Mouse (Mus musculus): ENCODE measurements around the gene Stard13. TPM values are rescaled to one million over a fixed set of nuclear protein-coding genes. Genes with fewer than 3 reads are reported as not detected.

The Stard13 gene
- total and polyA plus RNA-seq, 3 experiments = not detected

- Histone ChIP-seq H3K36me3 (ENCODE audit: control insufficient read depth in 1 of 2, insufficient read depth in 2 of 2, low read length in 2 of 2) (no peaks in the 10 kb centered on the region), H3K27me3 (ENCODE audit: control insufficient read depth in 1 of 2, insufficient read depth in 2 of 2, low read length in 2 of 2) (no peaks in the 10 kb centered on the region)
- TF ChIP-seq TBP (IDR thresholded peaks at IDR 0.05; ENCODE audit: low read depth, low read length) = no peak
- no peak for TF ChIP-seq MAFK (IDR thresholded peaks at IDR 0.05; ENCODE audit: borderline replicate concordance, low read depth, low read length)
- TF ChIP-seq KAT2A (conservative IDR thresholded peaks at IDR 0.05; ENCODE audit: low read depth, low read length) = no peak
- no peak for TF ChIP-seq ZC3H11A (IDR thresholded peaks at IDR 0.05; ENCODE audit: low read depth, low read length)
- TF ChIP-seq ZKSCAN1 (IDR thresholded peaks at IDR 0.05; ENCODE audit: low read depth, low read length) = no peak
- no peak for TF ChIP-seq TCF12 (IDR thresholded peaks at IDR 0.05; ENCODE audit: low read depth, low read length)
- TF ChIP-seq ELF1 (IDR thresholded peaks at IDR 0.05; ENCODE audit: low read depth, low read length) = no peak
- no peak for TF ChIP-seq BHLHE40 (IDR thresholded peaks at IDR 0.05; ENCODE audit: borderline replicate concordance, low read depth, low read length)
- no peak for TF ChIP-seq SMC3 (IDR thresholded peaks at IDR 0.05; ENCODE audit: low read depth, low read length)
- TF ChIP-seq RAD21 (IDR thresholded peaks at IDR 0.05; ENCODE audit: low read depth, low read length) = no peak
- no peak for TF ChIP-seq MAZ (IDR thresholded peaks at IDR 0.05; ENCODE audit: low read depth, low read length)
- no peak for TF ChIP-seq MAX (IDR thresholded peaks at IDR 0.05; ENCODE audit: low read length)
- TF ChIP-seq MEF2A (IDR thresholded peaks at IDR 0.05; ENCODE audit: extremely low read depth, insufficient replicate concordance, low read depth, low read length, poor library complexity, severe bottlenecking) = no peak
- TF ChIP-seq JUND (IDR thresholded peaks at IDR 0.05; ENCODE audit: low read depth, low read length) = no peak
Measured at GRCm38 (mm10) chr5:151193885-151194520, 39.6 kb downstream of the Stard13 start.

GRCm38 (mm10) chr5:151192266-151192665 lies 41.4 kb downstream of the Stard13 start:
- TF ChIP-seq ETS1 (IDR thresholded peaks at IDR 0.05; ENCODE audit: low read depth, low read length) = no peak
- no peak for TF ChIP-seq GABPA (IDR thresholded peaks at IDR 0.05; ENCODE audit: low read depth, low read length)
- no peak for TF ChIP-seq ZKSCAN1 (IDR thresholded peaks at IDR 0.05; ENCODE audit: low read depth, low read length)
- TF ChIP-seq NRF1 (IDR thresholded peaks at IDR 0.05; ENCODE audit: insufficient read depth, low read depth, low read length, poor library complexity, severe bottlenecking) = no peak
- TF ChIP-seq POLR2A (IDR thresholded peaks at IDR 0.05; ENCODE audit: control insufficient read depth in 1 of 2, insufficient read depth in 1 of 2, low read depth in 1 of 2, low read length in 2 of 2, poor library complexity in 1 of 2) = no peak
- TF ChIP-seq MYC (IDR thresholded peaks at IDR 0.05; ENCODE audit: low read depth, low read length) = no peak
- no peak for TF ChIP-seq MAZ (IDR thresholded peaks at IDR 0.05; ENCODE audit: low read depth, low read length)
- TF ChIP-seq RCOR1 (IDR thresholded peaks at IDR 0.05; ENCODE audit: low read depth, low read length) = no peak
- TF ChIP-seq MAFK (IDR thresholded peaks at IDR 0.05; ENCODE audit: borderline replicate concordance, low read depth, low read length) = no peak
- no peak for TF ChIP-seq SMC3 (IDR thresholded peaks at IDR 0.05; ENCODE audit: low read depth, low read length)
- no peak for TF ChIP-seq CHD1 (IDR thresholded peaks at IDR 0.05; ENCODE audit: low read depth, low read length)
- no peak overlapping the region for H3K4me3 ChIP-seq (ENCODE audit: control insufficient read depth in 1 of 2, insufficient read depth in 1 of 2, low read depth in 2 of 2, low read length in 2 of 2)
- no peak overlapping the region for H3K27ac ChIP-seq (ENCODE audit: control insufficient read depth, low read depth, low read length)
- no peaks in the 10 kb centered on the region for H3K27me3 ChIP-seq (ENCODE audit: control insufficient read depth in 1 of 2, insufficient read depth in 2 of 2, low read length in 2 of 2)
- H3K9ac ChIP-seq (ENCODE audit: control insufficient read depth, low read depth, low read length, poor library complexity, severe bottlenecking) = no peak overlapping the region
- DNase-seq (ENCODE audit: low read depth, low spot score) = no peak
- no peaks in the 10 kb centered on the region for H3K79me2 ChIP-seq (ENCODE audit: control insufficient read depth, insufficient read depth, low read length, poor library complexity)
- no peaks in the 10 kb centered on the region for H3K9me3 ChIP-seq (replicated peaks; ENCODE audit: insufficient read depth, low read length)
- no peaks in the 10 kb centered on the region for H3K4me1 ChIP-seq (ENCODE audit: control insufficient read depth in 1 of 2, insufficient read depth in 2 of 2, low read length in 2 of 2)
- H3K36me3 ChIP-seq (ENCODE audit: control insufficient read depth in 1 of 2, insufficient read depth in 2 of 2, low read length in 2 of 2) = no peaks in the 10 kb centered on the region

More at GRCm38 (mm10) chr5:151193885-151194520, 39.6 kb downstream of the Stard13 start:
- Histone ChIP-seq H3K4me1 (ENCODE audit: control insufficient read depth in 1 of 2, insufficient read depth in 2 of 2, low read length in 2 of 2) (no peaks in the 10 kb centered on the region), H3K9ac (ENCODE audit: control insufficient read depth, low read depth, low read length, poor library complexity, severe bottlenecking) (no peak overlapping the region), H3K4me3 (ENCODE audit: control insufficient read depth in 1 of 2, insufficient read depth in 1 of 2, low read depth in 2 of 2, low read length in 2 of 2) (no peak overlapping the region), H3K9me3 (replicated peaks; ENCODE audit: insufficient read depth, low read length) (no peaks in the 10 kb centered on the region), H3K79me2 (ENCODE audit: control insufficient read depth, insufficient read depth, low read length, poor library complexity) (no peaks in the 10 kb centered on the region), H3K27ac (ENCODE audit: control insufficient read depth, low read depth, low read length) (no peak overlapping the region)
- no peak for DNase-seq (ENCODE audit: low read depth, low spot score)

All from MEL (cell line).